Mouse (Mus musculus) G1E (cell line): ENCODE results near the gene Hbs1l. TPM values are rescaled to one million over a fixed set of nuclear protein-coding genes. Genes with fewer than 3 reads are reported as not detected.

ENCODE experiments used
- ATAC-seq: 2 replicates; pipeline ENCODE4 v1.8.0; 2016; ENCODE audit warnings: mild to moderate bottlenecking; ENCODE audit not compliant: insufficient number of reproducible peaks, poor library complexity, low FRiP score, severe bottlenecking; ENCODE audit errors: extremely low read depth
- DNase-seq: peaks from one replicate; pipeline ENCODE4 v3.0.0; 2012; ENCODE audit warnings: low spot score
- H3K27me3 ChIP-seq: 2 replicates; pipeline ENCODE4 v1.6.1; 2012; ENCODE audit warnings: mild to moderate bottlenecking, low read length, inconsistent platforms; ENCODE audit not compliant: insufficient read depth
- H3K36me3 ChIP-seq: replicated peaks from 2 replicates; pipeline ENCODE3; 2012; ENCODE audit warnings: mild to moderate bottlenecking, inconsistent platforms
- H3K4me1 ChIP-seq: 2 replicates; pipeline ENCODE4 v1.6.1; 2012; ENCODE audit warnings: low read depth, low read length, inconsistent platforms, mixed read lengths; ENCODE audit not compliant: insufficient read depth
- H3K4me3 ChIP-seq: 2 replicates; pipeline ENCODE4 v1.5.1; 2012; ENCODE audit warnings: low read depth, mild to moderate bottlenecking, inconsistent platforms, low read length, moderate library complexity, mixed read lengths
- H3K9me3 ChIP-seq: replicated peaks from 2 replicates; pipeline ENCODE4 v1.6.1; 2012; ENCODE audit warnings: inconsistent platforms
- CTCF ChIP-seq: IDR thresholded peaks from 2 replicates; pipeline ENCODE4 v1.5.1; 2012; ENCODE audit warnings: low read depth, low read length, inconsistent platforms, mixed read lengths
- GATA1 ChIP-seq: IDR thresholded peaks from 2 replicates; pipeline ENCODE4 v1.6.1; 2012; ENCODE audit warnings: borderline replicate concordance, low read length, inconsistent platforms, mixed read lengths
- GATA2 ChIP-seq: IDR thresholded peaks from 2 replicates; pipeline ENCODE4 v1.6.1; 2012; ENCODE audit warnings: low read depth, low read length, inconsistent platforms, borderline replicate concordance
- POLR2AphosphoS5 ChIP-seq: IDR thresholded peaks from 2 replicates; pipeline ENCODE4 v1.6.1; 2012; ENCODE audit warnings: low read depth, low read length, inconsistent platforms; ENCODE audit not compliant: insufficient replicate concordance
- TAL1 ChIP-seq: conservative IDR thresholded peaks from 2 replicates; pipeline ENCODE4 v1.6.1; 2012; ENCODE audit warnings: low read depth, low read length, inconsistent platforms, mixed read lengths
- polyA plus RNA-seq: library from polyadenylated mRNA; stranded (reverse); fragments of >175 nt; gene quantifications from 2 replicates; pipeline ENCODE4 v1.2.3, GENCODE M21; 2012
- total RNA-seq, 2 experiments: library from RNA; stranded (forward) in 1 of 2; stranded (reverse) in 1 of 2; fragments of 200-1000 nt in 1 of 2; fragments of >200 nt in 1 of 2; fragmentation: Nextera tagmentation in 1 of 2; gene quantifications; 2 replicates each; pipeline ENCODE4 v1.2.3; 2014 to 2017

Hbs1l gene
- total and polyA plus RNA-seq, 3 experiments = 132 to 153 (median 150) TPM

- Histone ChIP-seq H3K4me3 (no peak within 1 kb of the TSS), H3K4me1 (peaks cover 35% of the 10 kb centered on the region), H3K27me3 (peaks cover 10% of the 10 kb centered on the region; the same call in 1 of the 2 replicates), H3K36me3 (no peaks in the 10 kb centered on the region), H3K9me3 (no peaks in the 10 kb centered on the region)
- no peak for ATAC-seq
- TF ChIP-seq POLR2AphosphoS5 (no peak), CTCF (no peak), TAL1 (no peak), GATA2 (no peak), GATA1 (no peak)
- no peak for DNase-seq
Measured at GRCm38 (mm10) chr10:21376682-21377473, 81.1 kb downstream of the Hbs1l start, which contains the start of gene Aldh8a1. Aldh8a1 (plus strand) TSS chr10:21377291.

GRCm38 (mm10) chr10:21378196-21378944 lies 82.6 kb downstream of the Hbs1l start:
- Histone ChIP-seq H3K4me3 (no peak overlapping the region), H3K36me3 (no peaks in the 10 kb centered on the region), H3K4me1 (peaks cover 37% of the 10 kb centered on the region), H3K9me3 (no peaks in the 10 kb centered on the region), H3K27me3 (peaks cover 10% of the 10 kb centered on the region; the same call in 1 of the 2 replicates)
- no peak for TF ChIP-seq GATA2
- no peak for TF ChIP-seq POLR2AphosphoS5
- TF ChIP-seq CTCF = peak; percentile 62
- TF ChIP-seq TAL1 = peak; percentile 29; the same call in 1 of the 2 replicates
- TF ChIP-seq GATA1 = no peak
- ATAC-seq = no peak
- peak; percentile 45 for DNase-seq

DNA sequence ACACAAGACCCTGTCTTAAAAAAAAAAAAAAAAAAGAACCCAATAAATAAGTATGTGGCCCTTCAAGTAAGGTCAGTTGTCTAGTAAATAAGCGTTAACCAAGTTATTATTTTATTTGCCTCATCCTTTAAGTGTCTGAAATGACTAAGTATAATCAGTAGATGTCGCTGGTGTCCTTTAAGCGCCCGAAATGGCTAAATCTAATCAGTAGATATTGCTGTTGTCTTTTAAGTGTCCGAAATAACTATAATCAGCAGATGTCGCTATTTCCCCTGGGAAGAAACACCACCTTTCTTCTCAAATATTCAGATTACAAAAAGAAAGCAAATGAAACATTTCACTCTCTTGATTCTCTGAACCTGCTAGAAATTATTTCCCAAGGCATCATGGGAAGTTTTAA lies 87.1 kb downstream of the Hbs1l start:
- Histone ChIP-seq H3K27me3 (peaks cover 10% of the 10 kb centered on the region; the same call in 1 of the 2 replicates), H3K4me1 (peaks cover 53% of the 10 kb centered on the region), H3K9me3 (no peaks in the 10 kb centered on the region), H3K36me3 (no peaks in the 10 kb centered on the region), H3K4me3 (no peak overlapping the region)
- no peak for ATAC-seq
- DNase-seq = peak; percentile 53
- TF ChIP-seq TAL1 = no peak
- TF ChIP-seq GATA2 = no peak
- TF ChIP-seq CTCF = peak; percentile 24; the same call in 1 of the 2 replicates

DNA sequence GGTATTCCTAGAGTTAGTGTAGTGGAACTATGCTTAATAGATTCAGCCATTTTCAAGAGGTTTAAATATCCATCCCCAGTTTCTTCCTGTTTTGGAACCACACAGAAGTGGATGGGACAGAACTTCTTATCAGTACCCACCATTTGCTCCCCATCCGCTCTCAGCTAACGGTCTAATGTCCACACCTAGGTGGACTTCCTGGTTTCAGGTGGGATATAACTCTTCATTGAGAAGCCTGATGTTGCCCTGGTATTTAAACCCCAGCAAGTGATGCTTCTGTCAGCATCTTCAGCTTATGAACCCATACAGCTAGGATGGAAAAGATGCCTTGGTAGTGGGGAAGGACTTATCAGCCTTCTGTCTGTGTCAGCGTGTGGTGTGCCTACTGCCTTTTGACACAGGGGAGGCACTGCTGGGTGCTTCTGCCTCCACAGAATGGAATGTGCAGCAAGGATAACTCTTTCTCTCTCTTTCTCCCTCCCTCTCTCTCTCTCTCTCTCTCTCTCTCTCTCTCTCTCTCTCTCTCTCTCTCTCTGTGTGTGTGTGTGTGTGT lies 89.4 kb downstream of the Hbs1l start:
- peaks cover 38% of the 10 kb centered on the region for H3K4me1 ChIP-seq
- peaks cover 10% of the 10 kb centered on the region; the same call in 1 of the 2 replicates for H3K27me3 ChIP-seq
- H3K9me3 ChIP-seq = no peaks in the 10 kb centered on the region
- no peak overlapping the region; the same call in 1 of the 2 replicates for H3K4me3 ChIP-seq
- no peaks in the 10 kb centered on the region for H3K36me3 ChIP-seq
- ATAC-seq (peak; percentile 45), DNase-seq (peak; percentile 26)
- no peak for TF ChIP-seq CTCF
- TF ChIP-seq GATA1 = no peak
- TF ChIP-seq TAL1 = peak; percentile 60; the same call in 1 of the 2 replicates
- TF ChIP-seq GATA2 = no peak
- TF ChIP-seq POLR2AphosphoS5 = no peak

DNA sequence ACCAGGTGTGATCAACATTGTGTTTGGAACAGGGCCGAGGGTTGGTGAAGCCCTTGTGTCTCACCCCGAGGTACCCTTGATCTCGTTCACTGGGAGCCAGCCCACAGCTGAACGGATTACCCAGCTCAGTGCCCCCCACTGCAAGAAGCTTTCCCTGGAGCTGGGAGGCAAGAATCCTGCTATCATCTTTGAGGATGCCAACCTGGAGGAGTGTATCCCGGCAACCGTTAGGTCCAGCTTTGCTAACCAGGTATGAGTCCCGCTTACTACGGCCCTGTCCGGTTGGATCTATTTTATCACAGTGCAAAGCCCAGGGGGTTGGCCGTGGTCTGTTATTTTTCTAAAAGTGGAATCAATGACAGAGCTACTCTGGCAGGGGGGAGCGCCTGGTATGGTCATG lies 93.3 kb downstream of the Hbs1l start:
- ATAC-seq = no peak
- Histone ChIP-seq H3K9me3 (no peaks in the 10 kb centered on the region), H3K27me3 (peaks cover 3% of the 10 kb centered on the region), H3K4me1 (peaks cover 28% of the 10 kb centered on the region), H3K4me3 (no peak overlapping the region), H3K36me3 (no peaks in the 10 kb centered on the region)
- DNase-seq = no peak
- TF ChIP-seq GATA2 (no peak), GATA1 (no peak), POLR2AphosphoS5 (no peak), TAL1 (no peak), CTCF (no peak)

- Histone ChIP-seq H3K36me3 (no peaks in the 10 kb centered on the region), H3K4me3 (no peak overlapping the region), H3K27me3 (peaks cover 6% of the 10 kb centered on the region), H3K9me3 (no peaks in the 10 kb centered on the region), H3K4me1 (peaks cover 19% of the 10 kb centered on the region)
- DNase-seq (no peak), ATAC-seq (no peak)
- no peak for TF ChIP-seq CTCF
- TF ChIP-seq GATA2 = no peak
- TF ChIP-seq TAL1 = no peak
- TF ChIP-seq POLR2AphosphoS5 = no peak
- TF ChIP-seq GATA1 = no peak
Measured at GRCm38 (mm10) chr10:21390440-21390839, 94.7 kb downstream of the Hbs1l start.
